Mouse (Mus musculus): ENCODE data around the gene Macrod1.

The Macrod1 gene

DNA sequence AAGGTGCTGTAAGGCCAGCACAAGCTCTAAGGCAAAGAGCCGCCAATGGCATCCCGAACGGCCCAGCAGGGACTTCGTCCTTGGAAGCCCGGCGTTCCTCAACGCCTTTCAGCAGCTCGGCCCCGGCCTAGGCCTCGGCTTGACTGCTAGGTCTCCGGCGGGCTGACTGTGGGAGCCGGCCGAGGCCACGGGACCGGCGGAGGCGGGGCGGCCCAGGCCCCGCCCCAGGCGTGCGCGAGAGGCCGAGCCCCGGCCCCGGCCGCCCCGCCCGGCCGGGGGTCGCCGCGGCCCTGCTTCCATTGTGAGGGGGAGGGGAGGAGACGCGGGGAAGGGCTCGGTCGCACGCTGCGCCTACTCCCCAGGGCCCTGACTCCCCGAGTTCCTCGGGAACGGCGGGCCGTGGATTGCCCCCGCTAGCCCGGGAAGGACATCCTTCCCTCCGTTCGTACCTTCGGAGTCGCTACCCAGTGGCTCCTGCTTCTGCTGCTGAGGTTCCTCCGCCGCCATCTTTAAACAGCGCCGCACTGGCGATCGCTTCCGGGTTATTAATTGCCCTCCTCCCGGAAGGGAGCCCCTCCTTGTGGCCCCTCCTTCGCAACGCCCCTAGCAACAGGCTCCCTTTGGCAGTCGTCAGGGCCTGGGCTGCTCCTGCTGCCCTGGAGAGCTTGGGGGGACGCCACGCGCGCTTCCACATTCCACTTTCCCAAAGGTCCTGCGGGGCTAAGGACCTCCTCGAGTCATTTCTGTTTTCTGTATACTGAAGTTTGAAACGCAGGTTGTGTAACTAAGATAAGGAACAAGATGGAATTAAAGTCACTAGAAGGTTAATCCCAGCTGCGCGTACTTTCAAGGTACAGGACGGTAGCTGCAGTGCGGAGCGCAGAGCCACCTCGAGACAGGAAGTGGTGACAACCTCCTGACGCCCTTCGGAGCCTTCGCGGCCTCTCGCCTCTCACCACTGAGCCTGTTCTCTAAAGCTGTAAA, 149.4 kb downstream of the Macrod1 start, which contains the start of gene Otub1:
Gene Otub1, minus strand, starts transcription at position 564 of the 984 bp plus-strand sequence.
- DNase-seq, result peak; percentile 88

DNA sequence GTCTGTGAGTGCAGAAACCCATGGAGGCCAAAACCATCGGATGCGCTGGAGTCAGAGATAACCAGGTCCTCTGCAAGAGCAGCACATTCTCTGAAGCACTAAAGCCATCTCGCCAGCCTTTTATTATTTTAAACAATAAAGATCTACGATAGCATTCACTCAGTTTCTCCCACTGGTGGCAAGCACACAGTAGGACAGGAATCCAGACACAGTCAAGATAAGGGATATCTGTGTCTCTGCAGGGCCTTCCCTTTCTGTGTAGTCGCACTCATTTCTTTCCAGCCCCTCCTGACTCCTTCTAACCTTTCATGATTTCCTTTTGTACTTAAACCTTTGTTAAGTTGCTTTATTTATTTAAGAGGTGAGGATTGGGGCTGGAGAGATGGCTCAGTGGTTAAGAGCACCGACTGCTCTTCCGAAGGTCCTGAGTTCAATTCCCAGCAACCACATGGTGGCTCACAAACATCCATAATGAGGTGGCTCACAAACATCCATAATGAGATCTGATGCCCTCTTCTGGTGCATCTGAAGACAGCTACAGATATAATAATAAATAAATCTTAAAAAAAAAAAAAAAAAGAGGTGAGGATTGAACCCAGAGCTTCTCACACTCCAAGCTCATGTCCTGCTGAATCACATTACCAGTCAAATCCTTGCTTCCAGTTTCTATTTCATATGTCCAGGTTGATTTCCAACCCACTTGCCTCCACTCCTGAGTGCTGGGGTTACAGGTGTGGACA, 153.5 kb downstream of the Macrod1 start:
- DNase-seq, result no peak

- no peak for DNase-seq
Observed at GRCm38 (mm10) chr19:7212216-7212615, 155.6 kb downstream of the Macrod1 start.

GRCm38 (mm10) chr19:7213010-7213409, 156.4 kb downstream of the Macrod1 start:
- DNase-seq, result no peak

DNA sequence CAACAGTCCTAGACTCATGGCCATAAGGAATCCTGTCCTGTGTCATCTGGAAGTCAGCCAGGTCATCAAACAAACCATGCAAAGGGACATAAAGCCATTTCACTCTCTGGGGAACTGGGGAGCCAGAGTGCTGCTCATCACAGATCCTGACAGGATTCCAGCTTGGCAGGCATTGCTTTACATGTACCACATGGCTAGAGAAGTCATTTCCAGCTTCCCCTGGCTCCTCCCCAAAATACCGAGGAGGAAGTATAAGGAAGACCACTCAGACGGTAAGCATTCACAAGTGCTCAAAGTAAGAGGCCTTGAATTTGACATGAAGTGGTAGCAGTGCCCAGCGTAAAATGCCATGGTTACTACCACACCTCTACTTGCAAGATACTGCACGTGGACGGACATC, 157.9 kb downstream of the Macrod1 start:
- DNase-seq, result peak; percentile 52

DNA sequence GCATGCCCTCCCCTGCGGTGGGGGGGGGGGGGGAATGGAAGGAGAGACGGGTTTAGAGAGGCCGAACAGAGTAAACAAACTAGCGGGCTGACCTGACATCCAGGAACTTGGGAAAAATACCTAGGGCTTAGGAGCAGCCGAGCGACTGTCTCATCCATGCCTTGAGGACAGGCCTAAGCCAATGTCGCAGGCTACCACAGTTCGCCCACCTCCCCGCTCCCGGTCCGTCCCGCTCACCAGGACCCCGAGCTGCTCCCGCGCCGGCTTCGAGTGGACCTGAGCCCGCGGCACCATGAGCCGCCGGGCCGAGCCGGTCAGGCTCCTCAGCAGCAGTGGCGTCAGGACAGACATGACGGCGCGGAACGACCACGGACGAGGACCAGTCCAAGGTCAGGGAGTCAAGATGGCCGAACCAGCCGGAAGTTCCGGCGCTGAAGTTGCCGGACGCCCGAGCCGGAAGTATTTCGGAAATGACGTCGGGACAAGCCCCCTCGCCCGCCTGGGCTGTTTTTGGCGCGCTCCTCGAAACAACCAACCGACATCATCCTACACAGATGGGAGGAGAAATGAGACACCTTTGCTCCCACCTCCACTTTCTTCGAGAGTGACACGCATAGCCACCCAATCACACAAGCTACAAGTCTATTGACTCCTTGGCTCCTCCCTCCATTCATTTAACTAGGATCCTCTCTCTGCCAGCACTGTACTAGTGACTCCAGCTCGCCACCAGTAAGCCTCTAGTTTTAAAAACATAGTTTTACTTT, 160.7 kb downstream of the Macrod1 start, which contains the start of gene Cox8a:
Gene Cox8a, minus strand, starts transcription at position 455 of the 764 bp plus-strand sequence.
- DNase-seq, result peak; percentile 97

DNA sequence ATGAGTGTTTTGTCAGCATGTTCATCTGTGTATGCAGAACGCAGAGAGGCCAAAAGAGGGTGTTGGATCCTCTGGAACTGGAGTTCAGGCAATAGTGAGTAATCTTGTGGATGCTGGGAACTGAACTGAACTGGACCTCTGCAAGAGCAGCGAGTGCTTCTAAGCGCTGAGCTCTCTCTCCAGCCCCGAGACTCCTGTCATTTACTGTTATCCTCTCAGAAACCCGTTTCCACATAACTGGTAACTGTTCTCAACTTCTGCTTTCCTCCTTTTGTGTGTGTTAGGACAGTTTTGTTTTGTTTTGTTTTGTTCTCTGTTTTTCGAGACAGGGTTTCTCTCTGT, 161.3 kb downstream of the Macrod1 start:
- no peak for DNase-seq

DNA sequence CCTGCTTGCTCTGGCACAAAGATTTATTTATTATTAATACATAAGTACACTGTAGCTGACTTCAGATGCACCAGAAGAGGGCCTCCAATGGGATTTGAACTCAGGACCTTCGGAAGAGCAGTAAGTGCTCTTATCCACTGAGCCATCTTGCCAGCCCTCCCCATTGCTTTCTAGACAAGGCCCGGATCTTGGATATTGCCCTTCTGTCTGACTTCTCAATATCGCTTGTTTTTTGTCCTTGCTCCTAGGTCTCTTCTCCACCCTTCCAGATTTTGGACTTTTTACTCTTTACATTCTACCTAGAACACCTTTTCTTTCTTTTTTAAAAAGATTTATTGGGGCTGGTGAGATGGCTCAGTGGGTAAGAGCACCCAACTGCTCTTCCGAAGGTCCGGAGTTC, 162.1 kb downstream of the Macrod1 start:
- no peak for DNase-seq

DNA sequence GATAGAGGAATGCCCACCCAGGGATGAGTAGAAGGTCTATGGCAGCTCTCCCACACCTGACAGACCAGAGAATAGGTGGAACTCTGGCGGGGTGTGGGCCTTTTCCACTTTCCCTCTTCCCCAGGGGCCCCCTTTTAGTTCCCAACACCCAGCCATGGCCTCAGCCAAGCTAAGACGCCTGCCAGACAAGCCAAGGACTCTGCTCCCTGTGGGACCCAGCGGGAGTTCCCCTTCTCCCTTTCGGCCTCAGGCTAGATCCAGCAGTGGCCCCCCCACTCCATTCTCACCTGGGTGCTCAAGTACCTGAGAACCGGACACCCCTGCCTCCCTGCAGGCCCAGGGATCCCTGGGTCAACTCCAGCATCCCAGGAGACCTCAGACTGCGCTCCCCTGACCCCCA, 165.6 kb downstream of the Macrod1 start:
- no peak for DNase-seq

- no peak for DNase-seq
Observed at GRCm38 (mm10) chr19:7223488-7223887, 166.9 kb downstream of the Macrod1 start.

- no peak for DNase-seq
Observed at GRCm38 (mm10) chr19:7224253-7224652, 167.6 kb downstream of the Macrod1 start.

- DNase-seq, result no peak
Observed at GRCm38 (mm10) chr19:7225096-7225690, 168.6 kb downstream of the Macrod1 start.

DNA sequence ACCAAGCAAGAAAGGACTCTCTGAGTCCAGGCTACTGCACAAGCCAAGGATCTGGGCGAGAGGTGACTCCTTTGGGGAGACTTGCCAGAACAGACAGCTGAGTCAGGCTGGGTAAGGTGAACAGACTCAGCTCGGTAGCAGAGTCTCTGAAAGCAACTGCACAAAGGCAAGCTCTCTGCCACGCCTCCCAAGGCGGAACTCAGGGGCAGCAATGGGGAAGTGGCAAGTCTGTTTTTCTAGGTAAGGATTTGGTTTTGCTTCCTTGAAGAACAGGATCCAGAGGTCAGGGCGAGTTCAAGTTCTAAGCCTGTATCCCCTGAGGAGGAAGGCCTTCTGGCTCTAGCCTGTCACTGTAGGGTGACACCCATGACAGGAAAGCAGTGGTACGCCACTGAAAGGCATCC, 169.9 kb downstream of the Macrod1 start:
- DNase-seq, result no peak

DNA sequence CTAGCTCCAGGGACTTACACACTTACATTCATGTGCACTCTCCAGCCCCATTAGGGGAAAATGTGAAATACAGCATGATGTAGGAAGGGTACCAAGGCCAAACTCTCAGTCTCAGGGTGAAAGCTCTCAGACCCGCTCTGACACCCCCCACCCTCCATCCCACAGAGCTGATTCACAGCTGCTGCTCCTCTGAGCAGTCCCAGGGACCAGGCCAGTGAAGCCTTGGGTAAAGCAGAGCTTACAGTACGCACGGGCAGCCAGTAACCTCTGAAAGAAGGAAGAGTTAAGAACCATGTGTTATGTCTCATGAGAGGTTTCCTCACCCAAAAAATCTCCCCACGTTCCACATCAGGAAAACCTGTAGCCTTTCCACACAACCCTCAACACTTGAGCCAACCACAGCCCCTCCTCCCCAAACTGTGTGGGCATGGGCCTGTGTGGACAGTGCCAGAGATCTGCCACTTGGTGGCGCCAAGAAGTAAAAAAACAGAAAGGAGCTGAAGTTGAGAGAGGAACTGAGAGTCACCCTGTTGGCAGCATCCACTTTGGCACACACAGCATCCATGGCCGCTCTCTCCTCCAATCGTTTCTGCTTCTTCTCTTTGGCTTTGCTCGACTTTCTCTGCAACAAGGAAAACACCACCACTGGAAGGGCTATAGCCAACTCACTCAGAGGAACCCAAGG, 178.1 kb downstream of the Macrod1 start:
- peak; percentile 70 for DNase-seq

DNA sequence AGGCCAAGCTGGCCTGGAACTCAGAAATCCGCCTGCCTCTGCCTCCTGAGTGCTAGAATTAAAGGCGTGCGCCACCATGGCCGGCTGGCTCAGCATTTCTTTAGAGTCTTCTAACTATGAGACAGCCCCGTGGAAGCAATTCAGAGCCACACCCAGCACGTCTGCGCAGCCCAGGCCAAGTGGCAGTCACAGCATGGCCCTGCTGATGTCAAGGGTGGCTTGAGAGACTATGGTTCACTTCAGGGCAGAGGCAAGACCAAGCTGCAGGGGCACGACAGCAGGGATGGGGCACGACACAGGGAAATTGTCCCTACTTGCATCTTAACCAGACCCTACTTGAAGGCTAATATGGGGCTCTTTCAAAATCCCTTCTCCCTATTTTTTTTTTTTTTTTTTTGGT, 178.9 kb downstream of the Macrod1 start:
- no peak for DNase-seq

GRCm38 (mm10) chr19:7236011-7236410, 179.4 kb downstream of the Macrod1 start:
- no peak for DNase-seq

GRCm38 (mm10) chr19:7236742-7237141, 180.1 kb downstream of the Macrod1 start:
- DNase-seq, result no peak

DNA sequence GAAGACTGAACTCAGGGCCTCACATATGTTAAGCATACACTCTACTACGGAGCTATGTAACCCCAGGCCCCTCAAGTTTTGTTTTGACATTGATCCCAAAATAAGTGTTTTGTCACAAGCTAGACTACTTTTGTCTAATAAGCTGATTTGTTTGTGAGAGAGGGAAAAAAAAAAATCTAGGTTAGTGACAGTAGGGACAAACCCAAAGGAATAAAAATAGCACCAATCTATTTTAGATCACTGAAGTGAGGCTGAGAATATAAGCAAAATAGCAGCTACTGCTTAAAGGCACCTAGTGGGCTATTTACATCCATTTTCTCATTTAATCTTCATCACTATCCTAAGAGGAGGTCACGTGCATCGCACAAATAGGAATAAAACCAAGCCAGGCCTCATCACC, 183.0 kb downstream of the Macrod1 start:
- DNase-seq, result no peak

DNA sequence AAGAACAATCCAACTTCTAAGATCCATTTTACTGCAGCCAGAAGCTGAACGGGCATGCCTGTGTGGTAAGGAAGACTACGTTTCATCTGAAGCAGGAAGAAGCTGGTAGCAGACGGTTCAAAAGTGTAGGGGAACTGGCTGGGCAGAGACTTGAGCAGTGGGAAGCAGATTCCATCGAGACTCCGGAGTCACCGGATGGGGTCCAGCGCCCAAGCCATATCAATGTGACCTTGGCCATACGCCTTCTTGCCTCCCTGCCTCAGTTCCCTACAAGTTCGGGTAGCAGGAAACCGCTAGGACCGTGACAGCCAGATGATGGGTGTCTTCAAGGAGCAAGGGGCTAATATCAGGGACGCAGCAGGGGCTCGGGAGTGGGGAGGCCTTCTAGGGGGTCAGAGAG, 183.7 kb downstream of the Macrod1 start:
- no peak for DNase-seq

DNA sequence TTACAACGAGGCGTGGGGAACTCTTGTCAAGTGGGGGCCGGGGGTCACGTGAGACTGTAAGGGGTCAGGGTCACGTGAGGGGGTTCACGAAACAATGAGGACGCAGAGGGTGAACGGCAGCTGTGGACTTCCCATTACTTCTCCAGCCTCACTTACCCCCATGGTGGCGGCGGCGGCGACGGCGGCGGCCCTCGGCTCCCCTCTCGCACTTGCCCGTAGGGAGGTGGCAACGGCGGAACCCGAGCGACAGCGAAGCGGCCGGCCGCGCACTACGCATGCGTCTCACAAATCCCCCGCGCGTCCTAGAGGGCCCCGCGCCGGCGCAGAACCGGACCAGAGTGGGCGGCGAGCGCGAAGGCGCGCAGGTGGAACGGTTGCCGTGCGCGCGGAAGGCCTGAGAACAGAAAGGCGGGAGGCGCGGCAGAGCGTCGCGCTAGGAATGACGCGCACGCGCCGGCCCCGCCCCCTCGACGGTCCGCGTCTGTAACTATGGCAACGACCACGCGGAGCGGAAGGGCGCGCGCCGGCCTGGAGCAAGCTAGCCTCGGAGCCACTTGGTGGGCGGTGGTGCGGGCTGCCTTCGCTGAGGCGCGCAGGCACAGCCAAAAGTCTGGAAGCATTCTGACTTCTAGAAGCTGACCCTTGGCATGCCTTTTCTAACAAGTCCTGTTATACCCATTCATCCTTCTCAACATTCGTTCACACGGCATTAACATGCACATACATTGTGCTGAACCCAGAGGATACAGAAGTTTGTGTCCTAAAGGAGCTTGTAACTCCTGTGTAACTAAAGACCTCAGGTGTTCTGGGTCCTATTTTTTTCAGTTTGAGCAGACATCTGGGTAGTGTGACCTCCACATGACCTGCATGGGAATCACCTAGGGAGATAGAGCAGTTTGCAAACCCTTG, 184.4 kb downstream of the Macrod1 start, which contains the start of gene Naa40:
Gene Naa40, minus strand, starts transcription at position 402 of the 909 bp plus-strand sequence.
- DNase-seq, result peak; percentile 94

GRCm38 (mm10) chr19:7246021-7246420, 189.4 kb downstream of the Macrod1 start:
- no peak for DNase-seq

Measured in cerebellum, adult 11 months (tissue).